Mouse (Mus musculus) B cell, adult 2 months (primary cell): ENCODE data around the gene Hs1bp3.

Experiments
- DNase-seq, 2 experiments: peaks; one replicate each; pipeline ENCODE4 v3.0.0; 2022

Hs1bp3 gene

GRCm38 (mm10) chr12:8301841-8302431 lies 11.3 kb upstream of the Hs1bp3 start, which contains the start of gene Gdf7:
Gdf7 (minus strand) TSS chr12:8301954.
- peak in 1 of 2 experiments; percentile 35 for DNase-seq

- no peak for DNase-seq
These were observed 8.0 kb upstream of the Hs1bp3 start for GRCm38 (mm10) chr12:8305258-8305657.

- peak; percentile 67 to 73 for DNase-seq
These were observed 6.8 kb upstream of the Hs1bp3 start for GRCm38 (mm10) chr12:8306432-8306831.

GRCm38 (mm10) chr12:8306910-8307309 lies 6.3 kb upstream of the Hs1bp3 start:
- DNase-seq = peak; percentile 62 to 71

GRCm38 (mm10) chr12:8310992-8311391 lies 2.2 kb upstream of the Hs1bp3 start:
- no peak for DNase-seq

- DNase-seq = no peak
These were observed 966 bp upstream of the Hs1bp3 start for GRCm38 (mm10) chr12:8312266-8312665.

- peak; percentile 46 to 49 for DNase-seq
These were observed 541 bp downstream of the Hs1bp3 start for GRCm38 (mm10) chr12:8313773-8314172.

GRCm38 (mm10) chr12:8316541-8316940 lies 3.3 kb downstream of the Hs1bp3 start:
- DNase-seq = no peak

- DNase-seq = peak; percentile 83 to 84
These were observed 7.0 kb downstream of the Hs1bp3 start for GRCm38 (mm10) chr12:8320084-8320713.

GRCm38 (mm10) chr12:8321506-8321905 lies 8.3 kb downstream of the Hs1bp3 start:
- no peak for DNase-seq

GRCm38 (mm10) chr12:8324086-8324485 lies 10.9 kb downstream of the Hs1bp3 start:
- no peak for DNase-seq

- DNase-seq = no peak
These were observed 12.2 kb downstream of the Hs1bp3 start for GRCm38 (mm10) chr12:8325245-8325942.

GRCm38 (mm10) chr12:8325943-8326522 lies 12.8 kb downstream of the Hs1bp3 start:
- DNase-seq = no peak

GRCm38 (mm10) chr12:8326825-8327674 lies 13.8 kb downstream of the Hs1bp3 start:
- peak; percentile 96 for DNase-seq

GRCm38 (mm10) chr12:8327675-8328053 lies 14.4 kb downstream of the Hs1bp3 start:
- DNase-seq = no peak

- DNase-seq = no peak
These were observed 16.0 kb downstream of the Hs1bp3 start for GRCm38 (mm10) chr12:8329236-8329635.

GRCm38 (mm10) chr12:8331489-8332173 lies 18.4 kb downstream of the Hs1bp3 start:
- DNase-seq = no peak

GRCm38 (mm10) chr12:8332174-8332542 lies 18.9 kb downstream of the Hs1bp3 start:
- no peak for DNase-seq

GRCm38 (mm10) chr12:8333617-8334016 lies 20.4 kb downstream of the Hs1bp3 start:
- no peak for DNase-seq

GRCm38 (mm10) chr12:8334261-8334660 lies 21.0 kb downstream of the Hs1bp3 start:
- no peak for DNase-seq

GRCm38 (mm10) chr12:8335503-8335902 lies 22.3 kb downstream of the Hs1bp3 start:
- no peak for DNase-seq

GRCm38 (mm10) chr12:8336601-8337285 lies 23.5 kb downstream of the Hs1bp3 start:
- no peak for DNase-seq
